Mouse (Mus musculus) MEL (cell line): ENCODE results near the gene Prkcq. TPM values are rescaled to one million over a fixed set of nuclear protein-coding genes. Genes with fewer than 3 reads are reported as not detected.

Experiments
- DNase-seq: peaks from one replicate; pipeline ENCODE4 v3.0.0; 2011; ENCODE audit warnings: low read depth, low spot score
- H3K27ac ChIP-seq: 2 replicates; pipeline ENCODE4 v1.5.1; 2012; ENCODE audit warnings: low read depth, mild to moderate bottlenecking, control low read depth, low read length, moderate library complexity; ENCODE audit not compliant: control insufficient read depth
- H3K27me3 ChIP-seq, 2 experiments: fragments of 150-350 bp in 1 of 2; sonication (generic) in 1 of 2; 2 replicates each; pipeline ENCODE4 v1.6.1; 2012; ENCODE audit warnings: low read length in 2 of 2, mild to moderate bottlenecking in 2 of 2, improper control_type of control experiment in 1 of 2, moderate library complexity in 1 of 2; ENCODE audit not compliant: insufficient read depth in 2 of 2, control insufficient read depth in 1 of 2
- H3K36me3 ChIP-seq, 2 experiments: 2 replicates each; pipeline ENCODE4 v1.6.1; 2012 to 2014; ENCODE audit warnings: low read length in 2 of 2, improper control_type of control experiment in 1 of 2, inconsistent platforms in 1 of 2, mild to moderate bottlenecking in 1 of 2; ENCODE audit not compliant: insufficient read depth in 2 of 2, control insufficient read depth in 1 of 2
- H3K4me1 ChIP-seq, 2 experiments: fragments of 150-350 bp in 1 of 2; sonication (generic) in 1 of 2; 2 replicates each; pipeline ENCODE4 v1.6.1; 2012; ENCODE audit warnings: low read length in 2 of 2, improper control_type of control experiment in 1 of 2, mild to moderate bottlenecking in 1 of 2; ENCODE audit not compliant: insufficient read depth in 2 of 2, control insufficient read depth in 1 of 2
- H3K4me3 ChIP-seq, 2 experiments: fragments of 150-350 bp in 1 of 2; sonication (generic) in 1 of 2; 2 replicates each; pipeline ENCODE4 v1.5.1; 2012; ENCODE audit warnings: low read depth in 2 of 2, low read length in 2 of 2, mild to moderate bottlenecking in 2 of 2, moderate library complexity in 2 of 2, control low read depth in 1 of 2, improper control_type of control experiment in 1 of 2; ENCODE audit not compliant: control insufficient read depth in 1 of 2, insufficient read depth in 1 of 2
- H3K79me2 ChIP-seq: 2 replicates; pipeline ENCODE4 v1.6.1; 2012; ENCODE audit warnings: mild to moderate bottlenecking, low read length, moderate library complexity; ENCODE audit not compliant: control insufficient read depth, poor library complexity, insufficient read depth
- H3K9ac ChIP-seq: 2 replicates; pipeline ENCODE4 v1.6.1; 2012; ENCODE audit warnings: low read depth, mild to moderate bottlenecking, control low read depth, low read length, moderate library complexity; ENCODE audit not compliant: control insufficient read depth, poor library complexity, severe bottlenecking
- H3K9me3 ChIP-seq: fragments of 150-350 bp; sonication (generic); replicated peaks from 2 replicates; pipeline ENCODE4 v1.6.1; 2012; ENCODE audit warnings: mild to moderate bottlenecking, low read length, improper control_type of control experiment, moderate library complexity; ENCODE audit not compliant: insufficient read depth
- BHLHE40 ChIP-seq: IDR thresholded peaks from 2 replicates; pipeline ENCODE4 v1.6.1; 2012; ENCODE audit warnings: low read depth, mild to moderate bottlenecking, inconsistent platforms, low read length, improper control_type of control experiment, borderline replicate concordance
- CHD1 ChIP-seq: IDR thresholded peaks from 2 replicates; pipeline ENCODE4 v1.6.1; 2012; ENCODE audit warnings: low read depth, mild to moderate bottlenecking, inconsistent platforms, low read length, improper control_type of control experiment
- CTCF ChIP-seq, 3 experiments: IDR thresholded peaks in 2 of 3; conservative IDR thresholded peaks in 1 of 3; 2 replicates each; pipeline ENCODE4 v1.5.1; 2011 to 2012; ENCODE audit warnings: low read length in 3 of 3, low read depth in 2 of 3, mild to moderate bottlenecking in 2 of 3, improper control_type of control experiment in 1 of 3, inconsistent platforms in 1 of 3, mixed read lengths in 1 of 3, moderate library complexity in 1 of 3; ENCODE audit not compliant: control insufficient read depth in 1 of 3, insufficient read depth in 1 of 3, poor library complexity in 1 of 3, severe bottlenecking in 1 of 3
- E2F4 ChIP-seq: IDR thresholded peaks from 2 replicates; pipeline ENCODE4 v1.6.1; 2011; ENCODE audit warnings: low read depth, low read length, improper control_type of control experiment, borderline replicate concordance
- EP300 ChIP-seq, 2 experiments: IDR thresholded peaks; 2 replicates each; pipeline ENCODE4 v1.6.1; 2011; ENCODE audit warnings: improper control_type of control experiment in 2 of 2, low read length in 2 of 2, low read depth in 1 of 2, mild to moderate bottlenecking in 1 of 2
- ETS1 ChIP-seq: IDR thresholded peaks from 2 replicates; pipeline ENCODE4 v1.6.1; 2012; ENCODE audit warnings: low read depth, mild to moderate bottlenecking, inconsistent platforms, low read length, improper control_type of control experiment, moderate library complexity
- JUND ChIP-seq: IDR thresholded peaks from 2 replicates; pipeline ENCODE4 v1.6.1; 2011; ENCODE audit warnings: low read depth, mild to moderate bottlenecking, improper control_type of control experiment, low read length
- KAT2A ChIP-seq: conservative IDR thresholded peaks from 2 replicates; pipeline ENCODE4 v1.6.1; 2012; ENCODE audit warnings: low read depth, low read length, improper control_type of control experiment, inconsistent platforms
- MAFK ChIP-seq: IDR thresholded peaks from 2 replicates; pipeline ENCODE4 v1.6.1; 2011; ENCODE audit warnings: low read depth, mild to moderate bottlenecking, low read length, improper control_type of control experiment, borderline replicate concordance
- MEF2A ChIP-seq: IDR thresholded peaks from 2 replicates; pipeline ENCODE4 v1.6.1; 2014; ENCODE audit warnings: low read depth, mild to moderate bottlenecking, inconsistent platforms, low read length, improper control_type of control experiment; ENCODE audit not compliant: poor library complexity, insufficient replicate concordance, severe bottlenecking; ENCODE audit errors: extremely low read depth
- MXI1 ChIP-seq: IDR thresholded peaks from 2 replicates; pipeline ENCODE4 v1.6.1; 2011; ENCODE audit warnings: mild to moderate bottlenecking, low read depth, low read length, improper control_type of control experiment
- MYB ChIP-seq: IDR thresholded peaks from 2 replicates; pipeline ENCODE4 v1.6.1; 2011; ENCODE audit warnings: mild to moderate bottlenecking, low read depth, low read length, improper control_type of control experiment
- NRF1 ChIP-seq: IDR thresholded peaks from 2 replicates; pipeline ENCODE4 v1.6.1; 2014; ENCODE audit warnings: low read depth, mild to moderate bottlenecking, inconsistent platforms, low read length, improper control_type of control experiment, moderate library complexity; ENCODE audit not compliant: poor library complexity, insufficient read depth, severe bottlenecking
- POLR2AphosphoS2 ChIP-seq: IDR thresholded peaks from 2 replicates; pipeline ENCODE4 v1.6.1; 2011; ENCODE audit warnings: low read length, improper control_type of control experiment
- POLR2AphosphoS5 ChIP-seq: IDR thresholded peaks from 2 replicates; pipeline ENCODE4 v1.6.1; 2012; ENCODE audit warnings: low read depth, borderline replicate concordance, mild to moderate bottlenecking, inconsistent platforms, low read length, moderate library complexity, mixed read lengths
- RCOR1 ChIP-seq: IDR thresholded peaks from 2 replicates; pipeline ENCODE4 v1.6.1; 2012; ENCODE audit warnings: low read depth, mild to moderate bottlenecking, inconsistent platforms, low read length, improper control_type of control experiment
- TAL1 ChIP-seq: IDR thresholded peaks from 2 replicates; pipeline ENCODE4 v1.6.1; 2012; ENCODE audit warnings: mild to moderate bottlenecking, inconsistent platforms, low read length, moderate library complexity, mixed read lengths
- TCF12 ChIP-seq: IDR thresholded peaks from 2 replicates; pipeline ENCODE4 v1.6.1; 2014; ENCODE audit warnings: low read depth, mild to moderate bottlenecking, inconsistent platforms, low read length, improper control_type of control experiment, moderate library complexity
- USF2 ChIP-seq, 2 experiments: IDR thresholded peaks; 2 replicates each; pipeline ENCODE4 v1.6.1; 2011 to 2012; ENCODE audit warnings: improper control_type of control experiment in 2 of 2, low read length in 2 of 2, borderline replicate concordance in 1 of 2, inconsistent platforms in 1 of 2, low read depth in 1 of 2, mild to moderate bottlenecking in 1 of 2; ENCODE audit not compliant: insufficient read depth in 1 of 2
- ZKSCAN1 ChIP-seq: IDR thresholded peaks from 2 replicates; pipeline ENCODE4 v1.6.1; 2012; ENCODE audit warnings: low read depth, mild to moderate bottlenecking, inconsistent platforms, low read length, improper control_type of control experiment, moderate library complexity
- ZNF384 ChIP-seq: IDR thresholded peaks from 2 replicates; pipeline ENCODE4 v1.6.1; 2012; ENCODE audit warnings: low read depth, mild to moderate bottlenecking, inconsistent platforms, low read length, improper control_type of control experiment
- polyA plus RNA-seq, 2 experiments: library from polyadenylated mRNA; stranded (reverse) in 1 of 2; unstranded in 1 of 2; fragments of >175 nt in 1 of 2; fragments of >200 nt in 1 of 2; gene quantifications; 2 replicates each; pipeline versions ENCODE4 v1.2.1 to v1.2.4; 2012; ENCODE audit warnings: low replicate concordance in 2 of 2, low read depth in 1 of 2; ENCODE audit not compliant: insufficient read length in 2 of 2, insufficient read depth in 1 of 2, missing spikeins in 1 of 2
- total RNA-seq: library from RNA; depleted of rRNA; stranded (reverse); fragments of 300-350 nt; gene quantifications from 2 replicates; pipeline ENCODE4 v1.2.3, GENCODE M21; 2012

The Prkcq gene
- total and polyA plus RNA-seq, 3 experiments, result 0.12 to 0.19 TPM; not detected in 1

DNA sequence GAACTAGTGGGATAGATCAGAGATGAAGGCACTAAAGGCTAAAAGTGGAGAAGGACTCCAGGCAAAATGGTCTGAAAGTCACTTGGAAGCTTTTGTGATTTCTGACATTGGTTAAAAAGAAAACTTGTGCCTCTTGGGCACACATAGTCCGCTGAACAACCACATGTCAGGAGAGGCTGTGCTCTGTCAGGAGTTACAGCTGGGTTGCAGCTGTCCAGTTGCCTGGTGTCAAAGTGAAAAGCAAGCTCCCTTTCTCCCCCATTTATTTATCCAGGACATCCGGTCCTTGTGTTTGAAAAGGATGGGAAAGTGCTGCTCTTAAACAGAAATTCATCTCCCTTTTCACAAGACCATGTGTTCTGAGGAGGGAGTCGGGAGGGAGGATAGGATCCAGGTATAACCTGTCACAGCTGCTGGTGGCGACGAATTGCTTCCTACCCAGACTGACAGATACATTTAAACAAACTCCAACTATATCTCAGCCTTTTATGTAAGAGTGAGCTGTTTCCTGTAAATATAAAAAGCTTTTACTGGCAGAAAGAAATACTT lies 122.8 kb downstream of the Prkcq start:
- Histone ChIP-seq H3K36me3 (no peaks in the 10 kb centered on the region), H3K4me1 (no peaks in the 10 kb centered on the region), H3K9me3 (no peaks in the 10 kb centered on the region), H3K27ac (no peak overlapping the region), H3K9ac (no peak overlapping the region), H3K79me2 (no peaks in the 10 kb centered on the region), H3K4me3 (no peak overlapping the region), H3K27me3 (peaks cover 5 to 8% of the 10 kb centered on the region in 2 experiments)
- no peak for TF ChIP-seq USF2 (IDR thresholded peaks at IDR 0.05; ENCODE audit: borderline replicate concordance in 1 of 2, insufficient read depth in 1 of 2, low read depth in 1 of 2, low read length in 2 of 2)
- TF ChIP-seq MYB, result no peak
- no peak for TF ChIP-seq JUND
- no peak for TF ChIP-seq CHD1
- TF ChIP-seq KAT2A, result no peak
- TF ChIP-seq MEF2A, result no peak
- TF ChIP-seq EP300 (IDR thresholded peaks at IDR 0.05; ENCODE audit: low read depth in 1 of 2, low read length in 2 of 2), result no peak
- TF ChIP-seq TAL1, result no peak
- no peak for TF ChIP-seq ETS1
- TF ChIP-seq RCOR1, result no peak
- TF ChIP-seq ZNF384, result no peak
- no peak for TF ChIP-seq TCF12
- no peak for TF ChIP-seq MAFK
- no peak for TF ChIP-seq E2F4
- TF ChIP-seq NRF1, result no peak
- TF ChIP-seq POLR2AphosphoS5, result no peak
- no peak for TF ChIP-seq ZKSCAN1
- DNase-seq, result no peak

- no peak for DNase-seq
- no peak overlapping the region for H3K4me3 ChIP-seq
- H3K9ac ChIP-seq, result no peak overlapping the region
- no peaks in the 10 kb centered on the region for H3K4me1 ChIP-seq
- no peak for TF ChIP-seq BHLHE40
- no peak for TF ChIP-seq POLR2AphosphoS2
- TF ChIP-seq MXI1, result no peak
- no peak for TF ChIP-seq USF2 (IDR thresholded peaks at IDR 0.05; ENCODE audit: borderline replicate concordance in 1 of 2, insufficient read depth in 1 of 2, low read depth in 1 of 2, low read length in 2 of 2)
- no peak for TF ChIP-seq CTCF (IDR thresholded peaks at IDR 0.05 in 2 of 3, conservative IDR thresholded peaks at IDR 0.05 in 1 of 3; ENCODE audit: control insufficient read depth in 1 of 3, insufficient read depth in 1 of 3, low read depth in 2 of 3, low read length in 3 of 3, poor library complexity in 1 of 3, severe bottlenecking in 1 of 3)
- TF ChIP-seq, all 39 proteins: peak for 0
- Histone ChIP-seq H3K79me2 (no peaks in the 10 kb centered on the region), H3K27ac (no peak overlapping the region), H3K27me3 (peaks cover 0 to 2% of the 10 kb centered on the region in 2 experiments; a peak in 3 of 4 replicates), H3K36me3 (no peaks in the 10 kb centered on the region), H3K9me3 (no peaks in the 10 kb centered on the region)
Measured at GRCm38 (mm10) chr2:11298811-11299210, 126.9 kb downstream of the Prkcq start.
